Mouse (Mus musculus): ENCODE data around the gene Cacna2d3. TPM values are rescaled to one million over a fixed set of nuclear protein-coding genes. Genes with fewer than 3 reads are reported as not detected.

The Cacna2d3 gene
- polyA plus RNA-seq, 1 experiment from 2014 or later = 16.2 TPM

DNA sequence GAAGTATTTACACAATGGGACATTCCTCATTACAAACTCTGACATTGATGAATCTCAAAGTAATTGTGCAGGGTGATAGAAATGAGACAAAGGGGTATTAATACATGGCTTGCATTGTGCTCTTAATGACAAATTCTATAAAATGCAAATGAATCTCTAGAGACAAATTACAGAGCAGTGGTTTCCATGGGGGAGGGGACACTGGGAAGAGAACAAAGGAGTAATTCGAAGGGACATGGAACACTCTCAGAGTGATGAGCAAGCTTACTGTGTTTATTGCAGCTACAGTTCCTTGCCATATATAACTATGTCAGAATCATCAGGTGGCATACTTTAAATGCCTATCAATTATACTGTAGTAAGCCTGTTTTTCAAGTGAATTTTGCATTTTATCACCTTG is 806.7 kb downstream of the Cacna2d3 start:
- Histone ChIP-seq H3K4me2 (no peak overlapping the region), H3K27me3 (ENCODE audit: control insufficient read depth, insufficient read depth, low read length) (no peaks in the 10 kb centered on the region), H3K4me3 (ENCODE audit: low read depth, low read length) (no peak overlapping the region), H3K27ac (ENCODE audit: low read depth, low read length) (no peak overlapping the region), H3K9ac (ENCODE audit: low read length) (no peak overlapping the region), H3K9me3 (ENCODE audit: control insufficient read depth, low read length) (no peaks in the 10 kb centered on the region), H3K36me3 (ENCODE audit: control insufficient read depth, insufficient read depth, low read length) (no peaks in the 10 kb centered on the region), H3K4me1 (ENCODE audit: control insufficient read depth, insufficient read depth, low read length) (no peaks in the 10 kb centered on the region; the same call in 1 of the 2 replicates)
- ATAC-seq (ENCODE audit: low FRiP score) (no peak), DNase-seq (ENCODE audit: low spot score, missing footprints) (no peak)
- WGBS = 70% methylated on average over 1 of the region's 1 CpGs

DNA sequence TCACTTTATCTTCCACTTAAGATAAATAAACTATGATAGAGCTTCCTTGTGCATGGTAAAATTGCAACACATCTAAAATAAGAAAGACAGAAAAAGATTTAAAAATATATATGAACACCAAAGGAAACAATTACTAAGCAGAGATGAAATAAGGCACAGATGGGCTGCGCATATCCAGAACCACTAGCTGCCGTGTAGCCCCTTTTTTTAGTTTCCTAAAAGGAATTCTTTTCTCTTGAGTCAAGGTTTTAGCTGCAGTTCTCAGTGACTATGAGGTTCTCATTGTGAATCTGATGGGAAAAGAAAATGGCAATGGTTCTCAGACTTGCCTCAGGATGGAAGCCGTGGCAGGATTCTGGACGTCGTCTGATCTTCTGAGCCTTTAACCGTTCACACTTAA is 814.0 kb downstream of the Cacna2d3 start:
- no peaks in the 10 kb centered on the region for H3K4me1 ChIP-seq (ENCODE audit: control insufficient read depth, insufficient read depth, low read length)
- no peaks in the 10 kb centered on the region for H3K9me3 ChIP-seq (ENCODE audit: control insufficient read depth, low read length)
- 88% methylated on average over 6 of the region's 6 CpGs for WGBS
- no peak for DNase-seq (ENCODE audit: low spot score, missing footprints)
- H3K27ac ChIP-seq (ENCODE audit: low read depth, low read length) = no peak overlapping the region
- no peaks in the 10 kb centered on the region for H3K36me3 ChIP-seq (ENCODE audit: control insufficient read depth, insufficient read depth, low read length)
- H3K27me3 ChIP-seq (ENCODE audit: control insufficient read depth, insufficient read depth, low read length) = no peaks in the 10 kb centered on the region
- no peak for ATAC-seq (ENCODE audit: low FRiP score)
- H3K4me3 ChIP-seq (ENCODE audit: low read depth, low read length) = no peak overlapping the region
- no peak overlapping the region for H3K9ac ChIP-seq (ENCODE audit: low read length)
- H3K4me2 ChIP-seq = no peak overlapping the region

DNA sequence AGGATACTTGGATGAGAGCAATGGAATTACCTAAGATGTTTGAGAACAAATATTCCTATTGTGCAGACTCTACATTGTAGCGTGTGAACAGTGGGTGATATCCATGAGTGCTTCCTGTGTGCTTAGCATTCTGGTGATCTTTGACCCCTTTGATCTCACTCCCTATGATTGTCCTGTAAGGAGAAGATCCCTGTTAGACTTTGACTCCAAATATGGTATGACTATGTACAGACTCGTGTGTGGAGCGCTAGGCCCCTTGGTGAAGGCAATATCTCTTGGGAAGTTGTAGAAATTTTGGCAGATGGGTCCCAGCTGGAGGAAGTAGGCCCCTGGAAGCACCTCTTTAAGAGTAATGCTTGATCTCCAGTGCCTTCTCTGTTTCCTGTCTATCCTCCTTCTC is 829.1 kb downstream of the Cacna2d3 start:
- H3K4me1 ChIP-seq (ENCODE audit: control insufficient read depth, insufficient read depth, low read length) = no peaks in the 10 kb centered on the region
- DNase-seq (ENCODE audit: low spot score, missing footprints) = no peak
- no peak overlapping the region for H3K9ac ChIP-seq (ENCODE audit: low read length)
- 63% methylated on average over 3 of the region's 3 CpGs for WGBS
- H3K4me3 ChIP-seq (ENCODE audit: low read depth, low read length) = no peak overlapping the region
- H3K27ac ChIP-seq (ENCODE audit: low read depth, low read length) = no peak overlapping the region
- H3K36me3 ChIP-seq (ENCODE audit: control insufficient read depth, insufficient read depth, low read length) = no peaks in the 10 kb centered on the region
- no peak overlapping the region for H3K4me2 ChIP-seq
- H3K27me3 ChIP-seq (ENCODE audit: control insufficient read depth, insufficient read depth, low read length) = no peaks in the 10 kb centered on the region
- ATAC-seq (ENCODE audit: low FRiP score) = no peak
- no peaks in the 10 kb centered on the region for H3K9me3 ChIP-seq (ENCODE audit: control insufficient read depth, low read length)

DNA sequence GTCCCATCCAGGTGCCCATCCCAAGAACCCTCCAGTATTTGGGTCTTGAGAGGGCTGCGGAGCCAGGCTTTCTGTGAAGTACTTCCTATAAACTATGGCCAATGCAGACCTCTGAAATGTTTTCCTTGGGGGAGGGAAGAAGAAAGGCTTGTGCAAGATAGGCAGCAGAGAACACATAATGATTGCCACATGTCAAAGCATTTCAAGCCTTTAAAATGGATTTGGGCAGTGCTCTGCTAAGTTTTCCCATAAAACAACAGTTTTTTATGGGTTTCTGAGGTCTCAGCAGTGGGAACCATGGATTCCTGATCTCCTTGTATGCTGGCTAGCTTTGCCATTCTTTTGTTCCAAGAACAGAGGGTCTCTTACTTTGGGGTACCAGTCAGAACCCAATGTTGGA is 834.3 kb downstream of the Cacna2d3 start:
- 90% methylated on average over 1 of the region's 1 CpGs for WGBS
- no peak overlapping the region for H3K9ac ChIP-seq (ENCODE audit: low read length)
- no peaks in the 10 kb centered on the region for H3K36me3 ChIP-seq (ENCODE audit: control insufficient read depth, insufficient read depth, low read length)
- ATAC-seq (ENCODE audit: low FRiP score) (no peak), DNase-seq (ENCODE audit: low spot score, missing footprints) (no peak)
- no peaks in the 10 kb centered on the region for H3K27me3 ChIP-seq (ENCODE audit: control insufficient read depth, insufficient read depth, low read length)
- no peaks in the 10 kb centered on the region for H3K4me1 ChIP-seq (ENCODE audit: control insufficient read depth, insufficient read depth, low read length)
- H3K27ac ChIP-seq (ENCODE audit: low read depth, low read length) = no peak overlapping the region
- H3K4me3 ChIP-seq (ENCODE audit: low read depth, low read length) = no peak overlapping the region
- H3K9me3 ChIP-seq (ENCODE audit: control insufficient read depth, low read length) = no peaks in the 10 kb centered on the region
- H3K4me2 ChIP-seq = no peak overlapping the region

DNA sequence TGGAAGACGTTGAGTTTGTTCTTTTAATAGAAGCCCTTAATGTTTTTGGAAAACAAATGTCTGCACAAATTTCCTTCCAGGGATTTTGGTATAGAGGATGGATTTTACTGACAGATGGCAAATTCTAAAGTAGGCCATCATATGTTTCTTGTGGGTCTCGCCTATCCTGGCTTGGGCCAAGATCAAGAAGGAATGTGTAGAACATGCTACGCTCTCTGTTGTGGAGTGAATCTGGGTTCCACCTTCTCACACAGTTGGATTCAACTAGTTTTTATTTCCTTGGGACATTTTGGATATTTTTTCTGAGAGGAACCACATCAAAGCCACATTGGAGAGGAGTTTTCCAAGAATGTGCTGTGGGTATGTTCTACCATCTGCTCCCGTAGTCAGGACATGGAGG is 835.0 kb downstream of the Cacna2d3 start:
- Histone ChIP-seq H3K27me3 (ENCODE audit: control insufficient read depth, insufficient read depth, low read length) (no peaks in the 10 kb centered on the region), H3K9me3 (ENCODE audit: control insufficient read depth, low read length) (no peaks in the 10 kb centered on the region), H3K4me3 (ENCODE audit: low read depth, low read length) (no peak overlapping the region), H3K36me3 (ENCODE audit: control insufficient read depth, insufficient read depth, low read length) (no peaks in the 10 kb centered on the region), H3K27ac (ENCODE audit: low read depth, low read length) (no peak overlapping the region), H3K9ac (ENCODE audit: low read length) (no peak overlapping the region), H3K4me1 (ENCODE audit: control insufficient read depth, insufficient read depth, low read length) (no peaks in the 10 kb centered on the region), H3K4me2 (no peak overlapping the region)
- WGBS = 95% methylated on average over 4 of the region's 4 CpGs
- ATAC-seq (ENCODE audit: low FRiP score) = no peak
- no peak for DNase-seq (ENCODE audit: low spot score, missing footprints)

DNA sequence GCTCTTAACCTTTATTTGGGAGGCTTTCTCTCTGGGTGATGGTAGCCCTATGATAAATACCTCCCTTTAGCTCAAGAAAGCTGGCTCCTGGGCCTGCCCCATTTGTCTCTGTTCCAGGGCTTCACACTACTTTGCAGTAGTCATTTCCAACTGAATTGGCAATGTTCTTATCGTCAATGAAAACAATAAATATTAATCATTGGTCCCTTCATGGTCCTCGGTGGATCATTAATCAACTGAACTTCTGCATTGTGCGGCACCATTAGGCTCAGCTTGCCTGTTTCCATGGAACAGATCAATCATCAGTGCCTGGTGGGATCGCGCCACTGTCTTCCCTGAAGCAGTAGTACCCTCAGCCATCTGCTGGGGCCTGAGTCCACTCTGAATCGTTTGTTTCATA is 850.7 kb downstream of the Cacna2d3 start:
- 91% methylated on average over 6 of the region's 6 CpGs for WGBS
- Histone ChIP-seq H3K4me3 (ENCODE audit: low read depth, low read length) (no peak overlapping the region), H3K4me2 (no peak overlapping the region), H3K27ac (ENCODE audit: low read depth, low read length) (no peak overlapping the region), H3K36me3 (ENCODE audit: control insufficient read depth, insufficient read depth, low read length) (no peaks in the 10 kb centered on the region), H3K9me3 (ENCODE audit: control insufficient read depth, low read length) (no peaks in the 10 kb centered on the region), H3K9ac (ENCODE audit: low read length) (no peak overlapping the region), H3K4me1 (ENCODE audit: control insufficient read depth, insufficient read depth, low read length) (no peaks in the 10 kb centered on the region), H3K27me3 (ENCODE audit: control insufficient read depth, insufficient read depth, low read length) (no peaks in the 10 kb centered on the region)
- DNase-seq (ENCODE audit: low spot score, missing footprints) (no peak), ATAC-seq (ENCODE audit: low FRiP score) (no peak)

DNA sequence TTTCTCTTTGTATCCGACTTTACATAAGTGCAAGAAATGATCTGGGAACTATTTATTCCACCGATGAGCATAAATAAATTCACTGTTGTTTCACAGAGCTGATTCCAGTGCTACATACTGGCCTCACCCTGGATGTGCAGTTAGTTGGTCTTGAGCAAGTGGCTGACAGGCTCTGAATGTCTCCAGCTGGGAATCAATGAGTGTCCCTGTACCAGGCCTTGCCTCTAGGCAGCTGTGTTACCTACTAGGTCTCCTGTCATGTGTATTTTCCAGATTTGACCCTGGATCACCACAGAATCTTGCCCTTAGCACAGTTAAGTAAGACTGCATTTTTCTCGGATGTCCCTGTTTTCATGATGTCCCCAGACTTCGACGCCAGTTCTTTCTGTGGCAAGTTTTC is 851.3 kb downstream of the Cacna2d3 start:
- no peak overlapping the region for H3K27ac ChIP-seq (ENCODE audit: low read depth, low read length)
- no peak overlapping the region for H3K9ac ChIP-seq (ENCODE audit: low read length)
- peaks cover 4% of the 10 kb centered on the region for H3K4me1 ChIP-seq (ENCODE audit: control insufficient read depth, insufficient read depth, low read length)
- WGBS = 91% methylated on average over 5 of the region's 5 CpGs
- H3K36me3 ChIP-seq (ENCODE audit: control insufficient read depth, insufficient read depth, low read length) = no peaks in the 10 kb centered on the region
- no peak overlapping the region for H3K4me2 ChIP-seq
- DNase-seq (ENCODE audit: low spot score, missing footprints) (no peak), ATAC-seq (ENCODE audit: low FRiP score) (no peak)
- no peak overlapping the region for H3K4me3 ChIP-seq (ENCODE audit: low read depth, low read length)
- H3K9me3 ChIP-seq (ENCODE audit: control insufficient read depth, low read length) = no peaks in the 10 kb centered on the region
- H3K27me3 ChIP-seq (ENCODE audit: control insufficient read depth, insufficient read depth, low read length) = no peaks in the 10 kb centered on the region

DNA sequence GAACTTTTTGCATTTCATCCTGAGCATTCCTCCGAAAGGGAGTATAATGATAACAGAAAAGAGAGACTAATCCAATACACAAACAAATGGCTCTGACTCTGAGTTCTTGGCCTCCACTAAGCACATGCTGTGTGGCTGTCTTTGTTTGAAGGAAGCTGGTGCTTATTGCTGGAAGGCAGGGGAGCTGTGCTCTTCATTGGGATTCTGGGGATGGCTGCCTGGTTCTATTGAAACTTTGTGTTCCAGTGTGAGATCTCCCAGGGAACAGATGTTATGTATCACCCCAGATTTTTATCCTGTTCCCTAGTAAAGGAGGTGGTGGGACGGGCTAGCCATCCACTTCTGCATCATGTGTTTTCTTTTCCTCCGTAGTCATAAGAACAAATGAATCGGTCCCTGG is 856.7 kb downstream of the Cacna2d3 start:
- ATAC-seq (ENCODE audit: low FRiP score) (peak; percentile 83), DNase-seq (ENCODE audit: low spot score, missing footprints) (no peak)
- Histone ChIP-seq H3K4me3 (ENCODE audit: low read depth, low read length) (no peak overlapping the region), H3K27me3 (ENCODE audit: control insufficient read depth, insufficient read depth, low read length) (no peaks in the 10 kb centered on the region), H3K36me3 (ENCODE audit: control insufficient read depth, insufficient read depth, low read length) (no peaks in the 10 kb centered on the region), H3K4me2 (no peak overlapping the region), H3K9ac (ENCODE audit: low read length) (no peak overlapping the region; the same call in 1 of the 2 replicates), H3K27ac (ENCODE audit: low read depth, low read length) (peak overlapping the region; percentile 78), H3K4me1 (ENCODE audit: control insufficient read depth, insufficient read depth, low read length) (peaks cover 10% of the 10 kb centered on the region), H3K9me3 (ENCODE audit: control insufficient read depth, low read length) (no peaks in the 10 kb centered on the region)
- 24% methylated on average over 4 of the region's 4 CpGs for WGBS

DNA sequence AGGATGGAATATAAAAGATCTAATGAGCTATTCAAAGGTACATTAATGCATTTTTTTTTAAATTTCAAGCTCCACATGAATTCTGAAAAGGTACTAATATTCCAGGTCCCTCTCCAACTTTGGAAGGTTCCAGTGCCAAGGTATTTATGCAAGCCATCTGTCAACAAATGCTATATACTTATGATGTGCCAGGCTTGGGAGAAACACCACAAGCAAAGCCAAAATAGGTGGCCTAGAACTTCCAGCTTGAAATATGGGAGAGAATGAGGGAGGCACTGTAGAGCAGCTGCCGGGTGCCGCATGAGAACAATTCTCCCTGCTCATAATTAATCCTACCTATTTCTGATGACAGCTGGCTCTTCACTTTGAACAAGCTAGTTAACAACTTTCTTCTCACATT is 860.5 kb downstream of the Cacna2d3 start:
- Histone ChIP-seq H3K27ac (ENCODE audit: low read depth, low read length) (no peak overlapping the region), H3K4me1 (ENCODE audit: control insufficient read depth, insufficient read depth, low read length) (peaks cover 10% of the 10 kb centered on the region), H3K4me2 (no peak overlapping the region), H3K4me3 (ENCODE audit: low read depth, low read length) (no peak overlapping the region), H3K9ac (ENCODE audit: low read length) (no peak overlapping the region), H3K9me3 (ENCODE audit: control insufficient read depth, low read length) (no peaks in the 10 kb centered on the region), H3K27me3 (ENCODE audit: control insufficient read depth, insufficient read depth, low read length) (no peaks in the 10 kb centered on the region), H3K36me3 (ENCODE audit: control insufficient read depth, insufficient read depth, low read length) (no peaks in the 10 kb centered on the region)
- no peak for ATAC-seq (ENCODE audit: low FRiP score)
- WGBS = 91% methylated on average over 2 of the region's 2 CpGs
- no peak for DNase-seq (ENCODE audit: low spot score, missing footprints)
